Mouse (Mus musculus) erythroblast, embryonic 14.5 days (primary cell): ENCODE results near the gene Tnks1bp1. TPM values are rescaled to one million over a fixed set of nuclear protein-coding genes. Genes with fewer than 3 reads are reported as not detected.
A peak's percentile ranks its signal among the peaks of the same experiment; 100 is the strongest.

Experiments
- H3K27me3 ChIP-seq: 2 replicates; pipeline ENCODE4 v1.6.1; 2012; ENCODE audit warnings: inconsistent platforms; ENCODE audit not compliant: control insufficient read depth
- H3K36me3 ChIP-seq: 2 replicates; pipeline ENCODE4 v1.6.1; 2012; ENCODE audit warnings: mild to moderate bottlenecking, inconsistent platforms; ENCODE audit not compliant: control insufficient read depth
- H3K4me1 ChIP-seq: 2 replicates; pipeline ENCODE4 v1.6.1; 2012; ENCODE audit warnings: inconsistent platforms; ENCODE audit not compliant: control insufficient read depth
- H3K4me3 ChIP-seq: replicated peaks from 2 replicates; pipeline ENCODE3; 2012; ENCODE audit warnings: moderate library complexity, mild to moderate bottlenecking, inconsistent platforms
- H3K9me3 ChIP-seq: 2 replicates; pipeline ENCODE4 v1.6.1; 2012; ENCODE audit warnings: low read length, inconsistent platforms, mixed read lengths; ENCODE audit not compliant: control insufficient read depth
- GATA1 ChIP-seq: IDR thresholded peaks from 2 replicates; pipeline ENCODE4 v1.6.1; 2012; ENCODE audit warnings: low read length, inconsistent platforms, mixed read lengths
- TAL1 ChIP-seq: IDR thresholded peaks from 3 replicates; pipeline ENCODE4 v1.6.1; 2012; ENCODE audit warnings: low read length, inconsistent platforms, mixed read lengths
- polyA plus RNA-seq: library from polyadenylated mRNA; stranded (reverse); fragments of >175 nt; gene quantifications from 2 replicates; pipeline ENCODE4 v1.2.3, GENCODE M21; 2012

Tnks1bp1 gene
- polyA plus RNA-seq: 0.11 and 0.17 TPM in 2 replicates

DNA sequence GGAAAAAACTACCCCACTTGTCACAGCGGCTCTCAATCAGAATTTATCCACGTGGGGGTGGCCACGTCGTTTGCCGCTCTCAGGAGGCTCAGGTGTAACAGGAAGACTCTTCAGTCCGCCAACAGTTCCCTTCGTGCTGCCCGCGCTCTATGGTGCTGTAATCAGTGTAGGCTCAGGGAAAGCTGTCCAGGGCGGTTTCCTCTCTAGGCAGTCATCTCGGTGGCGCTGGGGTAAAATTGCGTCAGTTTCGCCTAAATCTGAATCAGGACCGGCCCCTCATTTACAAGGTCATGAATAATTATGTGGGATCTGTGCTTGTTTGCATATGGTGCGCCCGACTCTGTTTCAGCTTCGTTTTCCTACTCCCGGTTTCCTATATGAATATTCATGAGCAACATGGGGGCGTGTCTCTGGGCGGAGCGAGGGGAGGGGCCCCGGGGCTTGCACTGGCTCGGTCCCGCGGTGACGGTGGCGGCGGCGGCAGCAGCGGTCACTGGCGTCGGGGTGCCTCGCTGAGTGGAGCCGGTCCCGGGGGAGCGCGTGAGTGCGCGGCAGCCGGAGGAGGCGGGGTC lies at the start of gene Tnks1bp1:
Gene Tnks1bp1, plus strand, starts transcription at position 427 of the 572 bp plus-strand sequence.
- no peak for TF ChIP-seq TAL1
- TF ChIP-seq GATA1: no peak
- Histone ChIP-seq H3K27me3 (peaks cover 40% of the 10 kb centered on the region), H3K36me3 (peaks cover 52% of the 10 kb centered on the region), H3K4me1 (peaks cover 50% of the 10 kb centered on the region), H3K9me3 (no peaks in the 10 kb centered on the region), H3K4me3 (peak within 1 kb of the TSS; percentile 69)

DNA sequence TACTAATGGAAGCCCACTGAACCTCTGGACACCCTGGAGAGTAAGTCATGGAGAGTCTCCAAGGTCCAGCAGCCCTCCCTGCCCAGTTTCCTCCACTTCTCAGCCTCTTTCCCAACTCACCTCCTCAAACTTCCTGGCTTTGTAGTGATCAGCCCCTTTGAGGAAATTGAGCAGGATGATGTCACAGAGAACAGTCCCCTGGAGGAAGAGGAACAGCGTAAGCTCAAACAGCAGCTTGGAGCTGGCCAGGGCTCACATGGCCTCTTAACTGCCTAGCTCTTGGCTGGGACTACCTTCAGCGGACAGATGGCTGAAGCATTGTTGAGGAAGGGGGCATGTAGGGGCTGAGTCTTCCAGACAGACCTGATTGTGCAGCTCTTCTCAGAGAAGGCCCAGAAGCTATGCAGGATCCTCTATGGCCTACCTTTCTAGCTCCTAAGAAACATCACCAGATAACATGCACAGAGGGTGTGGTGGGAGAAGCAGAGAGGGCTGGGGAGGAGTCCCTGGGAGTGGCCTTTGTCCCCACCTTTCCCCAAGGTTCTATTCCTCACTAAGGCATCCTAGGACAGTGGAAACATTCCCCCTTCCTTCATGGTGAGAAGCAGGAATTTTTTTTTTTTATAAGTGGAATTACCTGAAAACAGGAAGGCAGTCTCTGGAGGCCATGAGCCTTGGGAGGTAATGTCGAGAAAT lies 48.2 kb upstream of the Tnks1bp1 start:
- H3K27me3 ChIP-seq: peaks cover 32% of the 10 kb centered on the region
- H3K36me3 ChIP-seq: no peaks in the 10 kb centered on the region
- TF ChIP-seq TAL1 (no peak), GATA1 (no peak)
- H3K9me3 ChIP-seq: no peaks in the 10 kb centered on the region
- peaks cover 37% of the 10 kb centered on the region for H3K4me1 ChIP-seq
- H3K4me3 ChIP-seq: no peak overlapping the region

DNA sequence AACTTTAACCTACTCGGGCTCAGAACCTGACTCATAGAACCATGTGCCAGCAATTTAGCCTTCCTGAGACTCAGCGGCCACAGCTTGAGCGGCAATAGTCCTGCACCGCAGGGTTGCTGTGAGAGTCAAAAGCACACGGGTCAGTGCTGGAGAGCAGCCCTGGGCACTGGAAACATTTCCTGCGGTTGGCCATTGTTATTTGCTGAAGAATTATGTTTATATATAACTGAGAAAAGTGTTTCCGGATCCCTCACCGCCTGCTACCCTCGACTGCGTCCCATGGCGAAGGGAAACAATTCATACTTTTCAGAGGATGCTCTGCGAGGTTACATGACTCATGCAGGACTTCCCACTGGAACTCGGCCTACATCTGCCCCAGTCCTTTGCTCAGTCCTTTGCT lies 46.3 kb upstream of the Tnks1bp1 start:
- Histone ChIP-seq H3K4me1 (peaks cover 32% of the 10 kb centered on the region), H3K9me3 (no peaks in the 10 kb centered on the region), H3K36me3 (no peaks in the 10 kb centered on the region), H3K27me3 (peaks cover 19% of the 10 kb centered on the region), H3K4me3 (no peak overlapping the region)
- TF ChIP-seq GATA1 (no peak), TAL1 (no peak)

DNA sequence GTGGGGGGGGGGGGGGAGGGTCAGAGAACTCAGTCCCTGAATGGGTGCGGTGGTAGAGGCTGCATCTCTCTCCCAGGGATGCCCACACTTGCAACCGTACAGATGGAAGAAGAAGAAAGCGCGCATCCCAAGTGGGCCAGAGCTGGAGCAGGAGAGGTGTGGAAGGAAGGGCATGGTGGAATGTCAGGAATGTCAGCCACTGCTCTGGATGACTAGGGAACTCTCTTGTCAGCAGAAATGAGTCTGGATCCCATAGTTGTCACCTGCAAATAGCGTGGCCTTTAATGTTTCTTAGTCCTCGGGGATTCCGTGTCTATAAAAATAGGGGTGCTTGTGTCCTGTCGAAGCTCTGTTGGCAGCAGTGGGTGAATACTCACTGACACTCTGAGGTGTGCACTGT lies 45.2 kb upstream of the Tnks1bp1 start:
- Histone ChIP-seq H3K9me3 (no peaks in the 10 kb centered on the region), H3K27me3 (peaks cover 13% of the 10 kb centered on the region), H3K4me1 (peaks cover 37% of the 10 kb centered on the region), H3K36me3 (no peaks in the 10 kb centered on the region), H3K4me3 (no peak overlapping the region)
- no peak for TF ChIP-seq GATA1
- TF ChIP-seq TAL1: no peak

DNA sequence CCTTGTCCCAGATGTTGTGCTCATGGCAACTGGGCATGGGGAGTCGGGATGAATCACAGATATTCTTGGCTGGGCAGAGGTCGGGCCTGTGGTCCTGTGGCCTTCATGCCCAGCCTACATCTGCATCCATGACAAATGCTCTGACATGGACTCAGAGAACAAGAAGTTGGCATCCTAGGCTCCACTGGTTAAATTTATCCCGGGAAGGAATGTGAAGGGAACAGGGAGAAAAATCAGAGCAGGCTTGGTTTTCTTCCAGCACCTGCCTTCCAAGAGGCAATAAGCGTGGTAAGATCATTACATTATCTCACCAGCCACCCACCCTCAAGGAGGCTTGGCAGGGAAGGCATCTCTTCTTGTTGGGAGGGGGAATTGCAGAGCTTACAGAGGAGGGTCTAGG lies 43.5 kb upstream of the Tnks1bp1 start:
- peaks cover 43% of the 10 kb centered on the region for H3K4me1 ChIP-seq
- H3K4me3 ChIP-seq: no peak overlapping the region
- H3K27me3 ChIP-seq: peaks cover 9% of the 10 kb centered on the region
- H3K9me3 ChIP-seq: no peaks in the 10 kb centered on the region
- TF ChIP-seq TAL1: no peak
- TF ChIP-seq GATA1: no peak
- H3K36me3 ChIP-seq: no peaks in the 10 kb centered on the region

DNA sequence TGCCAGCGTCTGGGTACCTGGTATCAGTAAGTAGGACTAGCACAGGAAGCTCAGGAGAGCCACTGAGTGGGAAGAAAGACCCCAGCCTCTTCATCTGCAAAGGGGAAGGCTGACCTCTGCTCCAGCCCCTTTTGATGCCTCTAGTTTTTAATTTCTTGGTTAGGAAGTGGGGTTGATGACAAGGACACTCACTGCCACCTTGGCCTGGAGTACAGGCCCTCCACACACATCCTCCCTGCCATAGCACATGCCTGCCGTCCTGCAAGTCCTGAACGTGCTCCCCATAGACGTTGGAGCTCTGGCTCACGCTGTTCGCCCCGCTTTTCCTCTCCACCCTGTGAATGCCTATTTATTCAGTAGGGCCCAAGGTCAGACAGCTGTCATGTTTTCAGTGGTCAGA lies 41.2 kb upstream of the Tnks1bp1 start:
- Histone ChIP-seq H3K36me3 (no peaks in the 10 kb centered on the region), H3K27me3 (peaks cover 9% of the 10 kb centered on the region), H3K9me3 (no peaks in the 10 kb centered on the region), H3K4me1 (peaks cover 46% of the 10 kb centered on the region), H3K4me3 (no peak overlapping the region)
- TF ChIP-seq GATA1: no peak
- TF ChIP-seq TAL1: no peak

DNA sequence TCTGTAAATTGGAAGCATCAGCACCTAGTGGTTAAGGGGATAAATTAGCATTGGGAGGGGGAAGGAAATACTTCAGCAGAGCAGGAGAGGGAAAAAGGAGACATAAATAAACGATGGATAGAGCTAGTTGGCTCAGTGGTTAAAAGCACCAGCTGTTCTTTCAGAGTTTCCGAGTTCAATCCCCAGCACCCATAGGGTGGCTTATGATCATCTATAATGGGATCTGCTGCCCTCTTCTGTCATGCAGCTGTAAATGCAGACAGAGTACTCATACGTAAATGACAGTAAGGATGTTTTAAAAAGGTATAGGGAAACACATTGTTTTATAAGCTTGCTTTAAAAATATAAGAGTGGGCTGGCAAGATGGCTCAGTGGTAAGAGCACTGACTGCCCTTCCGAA lies 40.1 kb upstream of the Tnks1bp1 start:
- no peaks in the 10 kb centered on the region for H3K36me3 ChIP-seq
- no peak overlapping the region for H3K4me3 ChIP-seq
- no peak for TF ChIP-seq TAL1
- TF ChIP-seq GATA1: no peak
- no peaks in the 10 kb centered on the region for H3K9me3 ChIP-seq
- H3K27me3 ChIP-seq: peaks cover 9% of the 10 kb centered on the region
- H3K4me1 ChIP-seq: peaks cover 57% of the 10 kb centered on the region

DNA sequence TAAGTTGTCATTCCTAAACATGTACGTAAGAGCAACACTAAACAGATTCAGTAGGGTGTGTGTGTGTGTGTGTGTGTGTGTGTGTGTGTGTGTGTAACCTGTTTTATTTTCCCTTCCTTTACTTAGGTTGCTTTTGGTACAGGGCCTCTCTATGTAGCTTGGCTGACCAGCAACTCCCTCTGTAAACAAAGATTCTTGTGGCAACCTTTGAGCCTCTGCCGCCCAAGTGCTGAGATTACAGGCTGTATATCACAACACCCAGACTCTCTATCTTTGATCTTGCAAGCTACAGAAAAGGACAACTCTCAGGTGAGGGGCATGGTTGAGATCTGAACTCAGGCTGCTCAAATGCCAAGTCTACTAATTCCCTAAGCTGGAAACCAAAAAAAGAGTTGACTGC lies 38.6 kb upstream of the Tnks1bp1 start:
- Histone ChIP-seq H3K27me3 (peaks cover 6% of the 10 kb centered on the region), H3K36me3 (no peaks in the 10 kb centered on the region), H3K4me3 (no peak overlapping the region), H3K9me3 (no peaks in the 10 kb centered on the region), H3K4me1 (peaks cover 72% of the 10 kb centered on the region)
- TF ChIP-seq TAL1: no peak
- TF ChIP-seq GATA1: no peak

DNA sequence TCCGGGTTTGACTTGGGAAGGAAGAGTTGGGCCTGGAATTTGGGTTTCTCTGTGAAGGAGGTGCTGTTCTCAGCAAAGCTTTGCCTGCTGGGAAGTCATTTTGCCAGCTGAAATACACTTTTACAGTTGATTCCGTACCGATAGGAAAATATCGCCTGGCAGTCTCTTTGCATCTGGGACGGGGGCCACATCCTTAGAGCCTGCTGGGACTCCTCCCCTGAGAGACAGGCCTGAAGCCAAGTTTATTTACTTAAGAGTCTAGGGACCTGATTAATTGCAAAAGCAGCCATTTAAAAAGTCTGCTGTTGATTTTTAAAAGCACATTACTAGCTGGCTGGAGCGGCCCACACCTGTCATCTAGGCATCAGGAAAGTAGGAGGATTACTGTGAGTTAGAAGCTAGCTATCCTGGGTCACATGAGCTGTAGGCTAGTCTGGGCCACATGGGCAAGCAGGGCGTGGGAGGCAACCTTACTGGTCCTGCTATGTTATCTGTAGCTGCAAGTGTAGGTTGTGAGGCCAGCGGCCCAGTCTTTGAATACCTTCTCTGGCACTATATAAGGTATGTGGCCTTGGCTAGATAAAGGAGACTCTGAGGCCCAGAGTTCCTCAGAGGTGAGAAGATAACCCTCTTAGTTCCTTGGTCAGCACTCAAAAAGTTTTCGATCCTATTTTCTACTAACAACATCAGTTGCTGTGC lies 35.8 kb upstream of the Tnks1bp1 start:
- H3K36me3 ChIP-seq: 0 out of 2 replicates have a peak, but pooled peaks cover 2% of the 10 kb centered on the region
- H3K4me1 ChIP-seq: peaks cover 82% of the 10 kb centered on the region
- peak overlapping the region; percentile 63 for H3K4me3 ChIP-seq
- TF ChIP-seq GATA1 (peak; percentile 84), TAL1 (peak; percentile 57; the same call in 2 of the 3 replicates)
- no peaks in the 10 kb centered on the region for H3K27me3 ChIP-seq
- no peaks in the 10 kb centered on the region for H3K9me3 ChIP-seq
